Mouse (Mus musculus) cerebellum, adult (tissue): Measurements from ENCODE around the gene Map4k4.

Source experiments
- ATAC-seq: cut with Nextera tagmentation; 2 replicates; pipeline ENCODE4 v1.9.2; 2017; ENCODE audit warnings: mild to moderate bottlenecking, moderate library complexity, mixed read lengths; ENCODE audit not compliant: insufficient number of reproducible peaks, low FRiP score, low TSS enrichment

Gene Map4k4

GRCm38 (mm10) chr1:39900181-39901005 is at the start of gene Map4k4:
Gene Map4k4, plus strand, starts transcription at chr1:39900913.
- peak; percentile 62 for ATAC-seq

GRCm38 (mm10) chr1:39855949-39856348 is 44.8 kb upstream of the Map4k4 start:
- ATAC-seq = no peak

GRCm38 (mm10) chr1:39856795-39857447 is 43.8 kb upstream of the Map4k4 start:
- peak; percentile 74 for ATAC-seq

GRCm38 (mm10) chr1:39857448-39857820 is 43.3 kb upstream of the Map4k4 start:
- peak; percentile 78 for ATAC-seq

GRCm38 (mm10) chr1:39859213-39859612 is 41.5 kb upstream of the Map4k4 start:
- ATAC-seq = no peak

GRCm38 (mm10) chr1:39866367-39867141 is 34.2 kb upstream of the Map4k4 start:
- ATAC-seq = no peak

GRCm38 (mm10) chr1:39867142-39867525 is 33.6 kb upstream of the Map4k4 start:
- peak; percentile 86 for ATAC-seq

- no peak for ATAC-seq
These were observed 32.6 kb upstream of the Map4k4 start for GRCm38 (mm10) chr1:39867966-39868593.

- peak; percentile 12; the same call in 1 of the 2 replicates for ATAC-seq
These were observed 31.7 kb upstream of the Map4k4 start for GRCm38 (mm10) chr1:39868825-39869571.

- ATAC-seq = peak; percentile 33; the same call in 1 of the 2 replicates
These were observed 31.0 kb upstream of the Map4k4 start for GRCm38 (mm10) chr1:39869721-39870201.

GRCm38 (mm10) chr1:39877981-39878380 is 22.7 kb upstream of the Map4k4 start:
- no peak for ATAC-seq

GRCm38 (mm10) chr1:39882505-39882904 is 18.2 kb upstream of the Map4k4 start:
- peak; percentile 84 for ATAC-seq

- ATAC-seq = no peak
These were observed 15.8 kb upstream of the Map4k4 start for GRCm38 (mm10) chr1:39884803-39885515.

- ATAC-seq = no peak
These were observed 12.7 kb upstream of the Map4k4 start for GRCm38 (mm10) chr1:39887997-39888396.

- no peak for ATAC-seq
These were observed 11.3 kb upstream of the Map4k4 start for GRCm38 (mm10) chr1:39889429-39889828.

- ATAC-seq = no peak
These were observed 10.7 kb upstream of the Map4k4 start for GRCm38 (mm10) chr1:39889973-39890372.

GRCm38 (mm10) chr1:39893153-39893880 is 7.4 kb upstream of the Map4k4 start:
- ATAC-seq = no peak

- ATAC-seq = peak; percentile 42; the same call in 1 of the 2 replicates
These were observed 5.6 kb upstream of the Map4k4 start for GRCm38 (mm10) chr1:39895097-39895496.
